9 mouse cellular contexts compared by ENCODE assay signal in genomic region chr3:129199609-129200500, GRCm38 (mm10). TPM values are rescaled to one million over a fixed set of nuclear protein-coding genes. Genes with fewer than 3 reads are reported as not detected.
A peak's percentile ranks its signal among the peaks of the same experiment; 100 is the strongest.
DNase-seq lines count a peak whose midpoint lies in the region; ATAC-seq lines count a peak whose summit lies in the region.
"Had no signal": no experiment of that assay in that cellular context is flagged by ENCODE, and none has a peak within 500 bp of the region (broad histone marks: within the 10 kb centered on the region; RNA-seq: fewer than 3 reads in every experiment).

Gene Pitx2 (plus strand): TSS chr3:129199878.

- no peak within 1 kb of the TSS for H3K27ac ChIP-seq in heart, embryonic 11.5 days (ENCODE audit: low read depth, low read length)
- no peak within 1 kb of the TSS for H3K27ac ChIP-seq in heart, embryonic 16.5 days (ENCODE audit: low read length)
- no peak within 1 kb of the TSS for H3K27ac ChIP-seq in liver, embryonic 12.5 days
- peak within 1 kb of the TSS; percentile 40; the same call in 1 of the 2 replicates for H3K27ac ChIP-seq in stomach, embryonic 16.5 days (ENCODE audit: low read length)

- H3K9me3 ChIP-seq in heart, embryonic 11.5 days (replicated peaks; ENCODE audit: control insufficient read depth, low read length): no peaks in the 10 kb centered on the region
- H3K9me3 ChIP-seq in heart, embryonic 16.5 days (replicated peaks; ENCODE audit: control insufficient read depth, low read length): no peaks in the 10 kb centered on the region
- no peaks in the 10 kb centered on the region for H3K9me3 ChIP-seq in liver, embryonic 12.5 days (replicated peaks)
- H3K9me3 ChIP-seq in stomach, embryonic 16.5 days (replicated peaks; ENCODE audit: control insufficient read depth, low read length): no peaks in the 10 kb centered on the region

- H3K4me2 ChIP-seq in heart, embryonic 11.5 days: peak within 1 kb of the TSS; percentile 92
- H3K4me2 ChIP-seq in heart, embryonic 16.5 days (ENCODE audit: low read depth, low read length): peak within 1 kb of the TSS; percentile 68
- H3K4me2 ChIP-seq in liver, embryonic 12.5 days: peak within 1 kb of the TSS; percentile 52
- H3K4me2 ChIP-seq in stomach, embryonic 16.5 days (ENCODE audit: low read depth, low read length): peak within 1 kb of the TSS; percentile 56

- intact Hi-C loops in heart, postnatal 25 days (cut with DNase I): no loop called here

- H3K4me3 ChIP-seq in heart, embryonic 11.5 days (ENCODE audit: low read depth, low read length): peak within 1 kb of the TSS; percentile 55
- H3K4me3 ChIP-seq in heart, embryonic 16.5 days (ENCODE audit: low read length): peak within 1 kb of the TSS; percentile 45
- H3K4me3 ChIP-seq in liver, embryonic 12.5 days: peak within 1 kb of the TSS; percentile 26
- peak within 1 kb of the TSS; percentile 52 for H3K4me3 ChIP-seq in stomach, embryonic 16.5 days (replicated peaks; ENCODE audit: low read length)

- H3K27me3 ChIP-seq in heart, embryonic 11.5 days (ENCODE audit: control insufficient read depth, insufficient read depth, low read length): peaks cover 85% of the 10 kb centered on the region
- peaks cover 75% of the 10 kb centered on the region for H3K27me3 ChIP-seq in heart, embryonic 16.5 days (ENCODE audit: control insufficient read depth, insufficient read depth, low read length)
- H3K27me3 ChIP-seq in liver, embryonic 12.5 days (replicated peaks): peaks cover 96% of the 10 kb centered on the region
- peaks cover 78% of the 10 kb centered on the region for H3K27me3 ChIP-seq in stomach, embryonic 16.5 days (ENCODE audit: control insufficient read depth, insufficient read depth, low read length)
- H3K27me3 ChIP-seq: CH12.LX had no signal

- no peak for DNase-seq in heart, postnatal 25 days (ENCODE audit: low spot score)
- DNase-seq in layer of hippocampus, postnatal 14 days (ENCODE audit: low spot score in 2 of 2): no peak

- H3K9ac ChIP-seq in heart, embryonic 11.5 days (ENCODE audit: low read depth, low read length): no peak within 1 kb of the TSS
- 0 out of 2 replicates have a peak within 1 kb of the TSS, but pooled peaks have one; percentile 10 for H3K9ac ChIP-seq in heart, embryonic 16.5 days (ENCODE audit: low read length)
- H3K9ac ChIP-seq in liver, embryonic 12.5 days: no peak within 1 kb of the TSS
- peak within 1 kb of the TSS; percentile 73 for H3K9ac ChIP-seq in stomach, embryonic 16.5 days (ENCODE audit: low read length)

- peak; percentile 64; the same call in 1 of the 2 replicates for ATAC-seq in heart, embryonic 11.5 days (replicated peaks; ENCODE audit: insufficient number of reproducible peaks, low FRiP score, low TSS enrichment)
- 0 out of 2 replicates have a peak, but pooled peaks have one; percentile 26 for ATAC-seq in common myeloid progenitor, adult 5-6 weeks (replicated peaks; ENCODE audit: low read depth, poor library complexity, severe bottlenecking)
- ATAC-seq in heart, embryonic 16.5 days (replicated peaks; ENCODE audit: extremely low read depth, insufficient read depth, low FRiP score): 0 out of 2 replicates have a peak, but pooled peaks have one; percentile 14
- ATAC-seq in liver, embryonic 12.5 days: no peak; the same call in 1 of the 2 replicates
- peak; percentile 65 for ATAC-seq in stomach, embryonic 16.5 days (ENCODE audit: insufficient read depth, low FRiP score)
- no peak for ATAC-seq in erythroid progenitor cell, adult 5-6 weeks (replicated peaks; ENCODE audit: low FRiP score, poor library complexity, severe bottlenecking)

- peaks cover 15% of the 10 kb centered on the region; the same call in 1 of the 2 replicates for H3K4me1 ChIP-seq in heart, embryonic 11.5 days (ENCODE audit: control insufficient read depth, insufficient read depth, low read length)
- H3K4me1 ChIP-seq in heart, embryonic 16.5 days (ENCODE audit: control insufficient read depth, insufficient read depth, low read length): peaks cover 2% of the 10 kb centered on the region; the same call in 1 of the 2 replicates
- H3K4me1 ChIP-seq in liver, embryonic 12.5 days: no peaks in the 10 kb centered on the region
- H3K4me1 ChIP-seq in stomach, embryonic 16.5 days (ENCODE audit: control insufficient read depth, insufficient read depth, low read length): peaks cover 13% of the 10 kb centered on the region

- under 1% methylated on average over 60 of the region's 60 CpGs for WGBS in heart, embryonic 11.5 days (ENCODE audit: insufficient replicate concordance)
- WGBS in heart, embryonic 16.5 days: under 1% methylated on average over 60 of the region's 60 CpGs
- 2% methylated on average over 59 of the region's 60 CpGs for WGBS in liver, embryonic 12.5 days (ENCODE audit: insufficient replicate concordance)
- WGBS in stomach, embryonic 16.5 days: under 1% methylated on average over 60 of the region's 60 CpGs

- H3K36me3 ChIP-seq in heart, embryonic 11.5 days (ENCODE audit: control insufficient read depth, insufficient read depth, low read length): no peaks in the 10 kb centered on the region
- H3K36me3 ChIP-seq in heart, embryonic 16.5 days (ENCODE audit: control insufficient read depth, insufficient read depth): no peaks in the 10 kb centered on the region
- no peaks in the 10 kb centered on the region for H3K36me3 ChIP-seq in liver, embryonic 12.5 days
- H3K36me3 ChIP-seq in stomach, embryonic 16.5 days (ENCODE audit: control insufficient read depth, insufficient read depth, low read length): no peaks in the 10 kb centered on the region

RNA-seq across cellular contexts. Expression of gene Pitx2, which starts in this region (rescaled TPM):
- 32.7 and 32.8 TPM in 2 replicates for polyA plus RNA-seq in heart, embryonic 11.5 days (2014; fragmentation: Nextera tagmentation; extraction: Ambion mirVana)
- 1 to 10 TPM; 1.3 TPM for total RNA-seq in heart, postnatal 25 days (2021)
- 0.41 TPM in 1 of 2 replicates, not detected in the other for total RNA-seq in common myeloid progenitor, adult 5-6 weeks (2017)
- 16.3 and 26.9 TPM in 2 replicates for polyA plus RNA-seq in heart, embryonic 16.5 days (2015; fragmentation: Nextera tagmentation; extraction: Ambion mirVana)
- polyA plus RNA-seq in liver, embryonic 12.5 days (2016; fragmentation: Nextera tagmentation; extraction: Ambion mirVana): 5.0 and 5.9 TPM in 2 replicates
- polyA plus RNA-seq in stomach, embryonic 16.5 days (2015; fragmentation: Nextera tagmentation; extraction: Ambion mirVana): 19.0 and 22.1 TPM in 2 replicates
- total RNA-seq in erythroid progenitor cell, adult 5-6 weeks (2015; ENCODE audit: low replicate concordance): not detected in 2 replicates
- total RNA-seq in erythroid progenitor cell, adult 5-6 weeks (2017; ENCODE audit: low replicate concordance): not detected in 2 replicates
- under 1 TPM in 1 of 2 experiments, not detected in 1; 0.45 TPM for total RNA-seq in layer of hippocampus, postnatal 14 days (2021)
- total RNA-seq: CH12.LX had no signal

Comparison
In these comparisons a context has a peak if more than half of its experiments do, and no peak if none do; other contexts are left out.
1. H3K9ac ChIP-seq: peak in heart, embryonic 16.5 days (single experiment) and stomach, embryonic 16.5 days (single experiment); none in heart, embryonic 11.5 days (single experiment) and liver, embryonic 12.5 days (single experiment).
2. Peak in ATAC-seq in common myeloid progenitor, adult 5-6 weeks; RNA of the gene not detected or under 1 TPM.
3. ATAC-seq: peak in heart, embryonic 11.5 days (single experiment), heart, embryonic 16.5 days (single experiment) and stomach, embryonic 16.5 days (single experiment); none in liver, embryonic 12.5 days (single experiment) and erythroid progenitor cell, adult 5-6 weeks (single experiment).
4. Peak in every context shown above with its lines, with median percentiles within 50 percentile points of each other: H3K4me2 ChIP-seq and H3K4me3 ChIP-seq.